Mouse (Mus musculus) liver, adult 2 months (tissue): ENCODE data around the gene Pde2a.

Experiments used
- CTCF ChIP-seq: fragments of 200-500 bp; IDR thresholded peaks from 2 replicates; pipeline ENCODE4 v1.5.1; 2011; ENCODE audit warnings: low read depth, low read length, control low read depth
- POLR2A ChIP-seq: fragments of 200-500 bp; IDR thresholded peaks from 2 replicates; pipeline ENCODE4 v1.6.1; 2011; ENCODE audit warnings: low read length, control low read depth; ENCODE audit not compliant: insufficient read depth; ENCODE audit errors: extremely low read depth

DNA sequence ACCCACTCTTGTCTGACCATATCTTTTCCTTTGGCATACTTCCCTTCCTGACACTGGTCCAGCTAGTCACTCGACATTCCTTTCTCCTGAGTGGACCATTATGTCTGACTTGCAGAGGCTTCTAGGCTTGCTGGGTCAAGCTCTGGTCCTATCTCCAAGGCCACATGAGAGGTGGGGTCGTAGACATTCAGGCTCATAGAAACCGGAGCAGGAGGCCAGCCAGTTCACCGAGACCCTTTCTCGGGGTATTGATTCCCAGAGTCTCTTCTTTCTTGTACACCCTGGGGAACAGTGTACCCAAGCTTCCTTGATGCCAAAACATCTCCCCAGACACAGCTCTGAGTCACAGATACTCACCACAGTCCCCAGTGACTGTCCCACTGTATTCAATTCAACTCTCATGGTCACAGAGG, 52.9 kb downstream of the Pde2a start:
- TF ChIP-seq CTCF (no peak), POLR2A (no peak)
